Comparison of ENCODE assay signal across 16 mouse cellular contexts in the genomic region with DNA sequence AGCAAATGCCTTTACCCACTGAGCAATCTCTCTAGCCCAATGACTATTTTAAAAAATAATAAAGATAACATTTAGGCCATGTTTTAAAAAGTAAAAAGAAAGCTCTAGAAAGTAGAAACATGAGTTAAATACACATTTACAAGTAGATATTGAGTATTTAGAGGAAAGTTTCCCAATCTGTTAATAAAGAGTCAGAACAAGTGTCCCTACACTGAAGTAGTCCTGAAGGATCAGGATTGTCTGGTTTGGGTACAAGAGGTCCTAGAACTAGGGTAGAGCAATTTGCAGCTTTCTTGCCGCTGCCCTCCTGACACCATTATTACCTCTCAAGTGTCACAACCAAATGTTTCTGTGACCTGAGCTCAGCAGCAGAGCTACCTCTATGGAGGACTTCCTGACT.
"Had no signal": no experiment of that assay in that cellular context is flagged by ENCODE, and none has a peak within 500 bp of the region (broad histone marks: within the 10 kb centered on the region; RNA-seq: fewer than 3 reads in every experiment).

No protein-coding gene starts in this region.

- H3K27me3 ChIP-seq: neural tube, embryonic 13.5 days; neural tube, embryonic 15.5 days; stomach, embryonic 15.5 days had no signal

- H3K9me3 ChIP-seq: neural tube, embryonic 13.5 days; neural tube, embryonic 15.5 days; stomach, embryonic 15.5 days had no signal

- DNase-seq: retina, postnatal 1 day; right cerebral cortex, adult 18-20 months; right cerebral cortex, postnatal 14 days; right cerebral cortex, postnatal 25 days; right cerebral cortex, postnatal 4 days; spleen, adult 18-20 months; thymus, adult 18-20 months; thymus, adult 2 months; thymus, postnatal 14 days; thymus, postnatal 25 days; thymus, postnatal 36 days; thymus, postnatal 4 days had no signal

- H3K27ac ChIP-seq: neural tube, embryonic 13.5 days; neural tube, embryonic 15.5 days; stomach, embryonic 15.5 days; stomach, postnatal 0 days had no signal

- H3K4me2 ChIP-seq: neural tube, embryonic 13.5 days; neural tube, embryonic 15.5 days; stomach, embryonic 15.5 days had no signal

- H3K4me1 ChIP-seq: neural tube, embryonic 13.5 days; neural tube, embryonic 15.5 days; stomach, embryonic 15.5 days had no signal

- H3K9ac ChIP-seq: neural tube, embryonic 13.5 days; neural tube, embryonic 15.5 days; stomach, embryonic 15.5 days had no signal

- H3K4me3 ChIP-seq: neural tube, embryonic 13.5 days; neural tube, embryonic 15.5 days; stomach, embryonic 15.5 days had no signal
